Mouse (Mus musculus): ENCODE measurements around the gene Sox10.

DNA sequence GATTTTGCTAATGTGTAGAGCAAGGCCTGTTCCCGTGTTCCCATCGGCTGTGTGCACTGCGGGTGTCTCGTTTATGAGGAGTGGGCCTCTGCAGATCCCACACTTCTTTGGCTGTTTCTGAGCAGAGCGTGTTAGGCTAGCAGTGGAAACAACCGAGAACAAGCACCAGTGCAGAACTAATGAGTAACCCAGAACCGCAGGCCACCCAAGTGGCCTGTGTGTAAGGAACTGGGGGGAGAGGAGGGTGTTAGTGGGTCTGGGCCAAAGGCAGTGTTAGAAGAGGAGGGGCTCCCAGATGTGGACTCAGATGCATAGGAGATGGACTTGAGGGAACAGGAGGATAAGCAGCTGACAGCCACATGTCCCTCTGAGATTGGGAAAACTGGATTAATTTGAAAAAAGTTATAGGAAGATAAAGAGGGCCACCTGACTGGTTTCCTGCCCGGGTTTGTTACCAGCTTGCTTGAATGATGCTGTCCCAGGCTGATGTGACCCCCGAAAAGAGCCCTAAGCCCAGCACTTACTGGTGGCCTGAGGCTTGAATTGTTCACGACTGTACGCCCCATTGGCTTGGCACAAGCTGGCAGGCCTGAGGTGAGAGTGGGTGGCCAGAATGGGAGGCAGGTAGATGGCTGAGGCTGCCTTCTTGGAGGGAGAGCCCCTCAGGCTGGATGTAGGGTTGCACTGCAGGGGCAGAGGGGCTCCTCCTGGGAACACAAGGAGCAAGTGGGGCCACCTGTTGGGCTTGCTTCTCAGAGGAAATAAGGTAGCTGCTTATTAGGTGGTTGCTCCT is 29.1 kb downstream of the Sox10 start:
- no peak for TF ChIP-seq CTCF (IDR thresholded peaks at IDR 0.05; ENCODE audit: low read depth)
- TF ChIP-seq EP300 (IDR thresholded peaks at IDR 0.05; ENCODE audit: low read depth), result no peak
